Mouse (Mus musculus) midbrain, embryonic 15.5 days (tissue): ENCODE results near the gene Gtf2e1. TPM values are rescaled to one million over a fixed set of nuclear protein-coding genes. Genes with fewer than 3 reads are reported as not detected.

ENCODE experiments used
- ATAC-seq: fragments of 200-750 bp; cut with Nextera tagmentation; replicated peaks from 2 replicates; pipeline ENCODE4 v1.8.0; 2017; ENCODE audit warnings: moderate TSS enrichment
- H3K27ac ChIP-seq: fragments of 300-500 bp; sonication (generic); 2 replicates; pipeline ENCODE4 v1.5.1; 2015; ENCODE audit warnings: mild to moderate bottlenecking, inconsistent platforms
- H3K27me3 ChIP-seq: fragments of 300-500 bp; sonication (generic); replicated peaks from 2 replicates; pipeline ENCODE4 v1.6.1; 2015; ENCODE audit warnings: inconsistent platforms
- H3K36me3 ChIP-seq: fragments of 300-500 bp; sonication (generic); replicated peaks from 2 replicates; pipeline ENCODE4 v1.6.1; 2015; ENCODE audit warnings: inconsistent platforms
- H3K4me1 ChIP-seq: fragments of 300-500 bp; sonication (generic); 2 replicates; pipeline ENCODE4 v1.6.1; 2015; ENCODE audit warnings: inconsistent platforms
- H3K4me2 ChIP-seq: fragments of 300-500 bp; sonication (generic); 2 replicates; pipeline ENCODE4 v1.6.1; 2015; ENCODE audit warnings: inconsistent platforms, mild to moderate bottlenecking, moderate library complexity
- H3K4me3 ChIP-seq: fragments of 300-500 bp; sonication (generic); 2 replicates; pipeline ENCODE4 v1.5.1; 2015; ENCODE audit warnings: mild to moderate bottlenecking, inconsistent platforms
- H3K9ac ChIP-seq: fragments of 300-500 bp; sonication (generic); 2 replicates; pipeline ENCODE4 v1.6.1; 2015; ENCODE audit warnings: mild to moderate bottlenecking, inconsistent platforms
- H3K9me3 ChIP-seq: fragments of 300-500 bp; sonication (generic); 2 replicates; pipeline ENCODE4 v1.6.1; 2016; ENCODE audit warnings: inconsistent platforms
- WGBS: fragments of 180-500 bp; shearing (Covaris S2); methylation state at CpG from one replicate; pipeline ENCODE4 v1.1.7; 2015; ENCODE audit warnings: mixed read lengths; 5-methylcytosine and 5-hydroxymethylcytosine counted together
- polyA plus RNA-seq: library from polyadenylated mRNA; unstranded; fragments of >200 nt; fragmentation: Nextera tagmentation; extraction: Ambion mirVana; gene quantifications from 2 replicates; pipeline ENCODE4 v1.2.1, GENCODE M21; 2015

Gene Gtf2e1
- polyA plus RNA-seq, 1 experiment from 2014 or later: 32.4 TPM

DNA sequence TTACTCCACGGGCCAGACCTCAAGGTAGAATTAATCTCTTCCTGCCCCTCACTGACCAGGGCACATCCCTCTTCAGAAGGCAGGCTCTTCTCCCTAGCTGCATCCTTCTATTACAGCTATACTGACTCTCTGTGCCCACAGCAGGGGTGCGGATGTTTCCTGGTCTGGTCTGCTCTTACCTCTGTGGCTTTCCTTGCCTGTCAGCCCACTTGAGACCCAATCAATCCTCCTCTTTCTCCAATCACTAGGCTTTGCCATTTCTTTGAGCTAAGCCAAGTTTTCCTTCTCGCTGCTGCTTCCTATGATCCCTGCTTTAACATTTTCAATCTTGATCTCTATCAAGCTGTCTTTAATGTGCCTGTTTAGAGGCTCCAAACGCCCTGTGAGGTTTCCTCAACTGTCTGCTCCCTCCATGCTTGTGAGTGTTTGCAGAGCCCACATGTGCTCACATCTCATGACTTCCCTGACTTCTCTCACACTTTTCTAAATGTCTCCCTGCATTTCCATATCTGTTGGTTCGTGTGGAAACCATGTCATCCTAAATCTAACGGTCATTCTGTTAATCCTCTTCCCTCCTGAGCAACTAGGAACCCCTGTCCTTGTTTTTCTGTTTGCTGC, 23.1 kb downstream of the Gtf2e1 start:
- Histone ChIP-seq H3K9me3 (no peaks in the 10 kb centered on the region), H3K4me3 (no peak overlapping the region), H3K36me3 (peaks cover 4% of the 10 kb centered on the region; the same call in 1 of the 2 replicates), H3K27me3 (no peaks in the 10 kb centered on the region), H3K27ac (no peak overlapping the region), H3K4me1 (no peaks in the 10 kb centered on the region), H3K9ac (no peak overlapping the region), H3K4me2 (no peak overlapping the region)
- 88% methylated on average over 6 of the region's 6 CpGs for WGBS
- ATAC-seq: no peak

DNA sequence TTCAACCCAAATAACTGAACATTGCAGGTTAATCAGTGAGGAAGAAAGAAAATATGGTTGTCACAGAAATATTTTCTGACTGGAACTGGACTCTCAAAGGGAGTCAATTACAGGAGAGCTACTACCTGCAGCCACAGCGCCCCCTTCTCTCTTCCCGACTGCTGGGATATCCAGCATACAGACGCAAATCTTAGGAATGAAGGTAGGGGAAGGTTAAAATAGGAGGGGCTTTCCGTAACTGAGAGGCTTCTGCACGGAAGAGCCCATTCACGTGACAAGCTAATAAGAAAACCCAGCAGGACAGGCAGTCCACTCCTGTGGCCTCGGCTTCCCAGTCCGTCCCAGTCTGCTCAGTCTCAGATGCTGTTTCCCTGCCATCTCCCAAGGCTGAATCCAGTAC, 24.9 kb downstream of the Gtf2e1 start:
- no peaks in the 10 kb centered on the region for H3K27me3 ChIP-seq
- H3K9me3 ChIP-seq: no peaks in the 10 kb centered on the region
- no peak overlapping the region for H3K9ac ChIP-seq
- no peak overlapping the region for H3K4me2 ChIP-seq
- WGBS: 78% methylated on average over 8 of the region's 8 CpGs
- ATAC-seq: no peak
- H3K4me3 ChIP-seq: no peak overlapping the region
- no peaks in the 10 kb centered on the region for H3K4me1 ChIP-seq
- peaks cover 10% of the 10 kb centered on the region; the same call in 1 of the 2 replicates for H3K36me3 ChIP-seq
- no peak overlapping the region for H3K27ac ChIP-seq

DNA sequence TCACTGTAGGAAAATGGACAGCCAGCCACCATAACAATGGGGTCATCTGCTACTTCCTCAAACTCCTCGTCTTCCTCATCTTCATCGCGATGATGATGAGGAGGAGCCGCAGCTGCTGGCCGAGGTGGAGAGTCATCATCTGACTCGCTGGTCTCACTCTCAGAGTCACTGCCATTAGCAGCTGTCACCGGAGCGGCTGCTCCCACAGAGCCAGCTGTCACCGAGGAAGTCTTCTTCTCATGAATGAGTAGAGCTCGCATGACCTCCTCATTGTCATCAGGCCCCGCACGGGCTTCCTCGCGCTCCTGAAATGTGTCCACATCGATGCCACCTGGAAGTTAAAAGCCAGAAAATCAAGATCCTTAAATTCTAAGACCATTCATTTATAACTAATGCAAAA, 28.1 kb downstream of the Gtf2e1 start:
- no peak for ATAC-seq
- H3K9me3 ChIP-seq: no peaks in the 10 kb centered on the region
- 96% methylated on average over 15 of the region's 15 CpGs for WGBS
- H3K27ac ChIP-seq: no peak overlapping the region
- no peak overlapping the region for H3K4me2 ChIP-seq
- H3K4me1 ChIP-seq: peaks cover 7% of the 10 kb centered on the region; the same call in 1 of the 2 replicates
- no peaks in the 10 kb centered on the region for H3K27me3 ChIP-seq
- H3K4me3 ChIP-seq: no peak overlapping the region
- H3K36me3 ChIP-seq: peaks cover 10% of the 10 kb centered on the region; the same call in 1 of the 2 replicates
- no peak overlapping the region for H3K9ac ChIP-seq

DNA sequence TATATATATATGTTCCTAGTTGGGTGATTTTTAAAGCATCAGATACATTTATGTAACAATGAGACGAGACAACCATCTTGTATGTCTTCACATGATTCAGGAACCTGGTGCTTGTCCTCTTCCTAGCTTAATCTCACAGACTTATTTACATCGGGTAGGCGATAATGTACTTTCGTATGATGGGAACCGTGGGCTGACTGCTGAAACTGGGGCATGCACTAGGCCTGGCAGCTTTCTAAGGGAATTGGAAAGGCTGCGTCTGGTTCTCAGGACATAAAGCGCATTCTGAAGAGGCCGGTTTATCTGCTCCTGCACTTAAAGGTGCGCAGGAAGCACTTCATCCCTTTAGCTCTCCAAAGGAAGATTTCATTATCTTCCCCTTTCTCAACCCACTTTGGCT, 32.8 kb downstream of the Gtf2e1 start:
- no peak for ATAC-seq
- peaks cover 10% of the 10 kb centered on the region; the same call in 1 of the 2 replicates for H3K36me3 ChIP-seq
- H3K27me3 ChIP-seq: no peaks in the 10 kb centered on the region
- H3K4me2 ChIP-seq: no peak overlapping the region
- 0 out of 2 replicates have a peak overlapping the region, but pooled peaks have one; percentile 8 for H3K27ac ChIP-seq
- H3K4me1 ChIP-seq: peaks cover 7% of the 10 kb centered on the region; the same call in 1 of the 2 replicates
- H3K4me3 ChIP-seq: no peak overlapping the region
- H3K9me3 ChIP-seq: no peaks in the 10 kb centered on the region
- no peak overlapping the region for H3K9ac ChIP-seq
- WGBS: 76% methylated on average over 9 of the region's 9 CpGs

DNA sequence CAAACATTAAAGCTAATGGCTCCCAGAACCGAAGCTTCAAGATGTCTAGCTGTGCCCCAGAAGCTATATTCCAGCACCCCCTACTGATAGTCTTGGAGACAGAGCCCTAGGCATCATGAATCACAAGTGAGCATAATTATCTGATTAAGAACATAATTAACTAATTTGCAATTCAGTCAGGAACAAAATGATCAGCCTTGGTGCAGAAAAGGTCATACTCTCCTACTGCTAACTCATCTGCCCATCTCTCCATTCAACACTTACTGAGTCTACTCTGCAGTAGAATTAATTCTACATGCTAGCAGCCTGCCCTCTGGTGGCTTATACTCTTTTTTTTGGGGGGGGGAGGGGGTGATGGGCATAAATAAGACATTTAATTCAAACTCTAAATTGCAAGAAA, 35.1 kb downstream of the Gtf2e1 start:
- H3K4me1 ChIP-seq: peaks cover 7% of the 10 kb centered on the region; the same call in 1 of the 2 replicates
- ATAC-seq: no peak
- no peaks in the 10 kb centered on the region for H3K36me3 ChIP-seq
- H3K9ac ChIP-seq: no peak overlapping the region
- WGBS: 58% methylated on average over 1 of the region's 1 CpGs
- no peaks in the 10 kb centered on the region for H3K27me3 ChIP-seq
- H3K27ac ChIP-seq: no peak overlapping the region
- H3K9me3 ChIP-seq: no peaks in the 10 kb centered on the region
- no peak overlapping the region for H3K4me2 ChIP-seq
- H3K4me3 ChIP-seq: no peak overlapping the region

DNA sequence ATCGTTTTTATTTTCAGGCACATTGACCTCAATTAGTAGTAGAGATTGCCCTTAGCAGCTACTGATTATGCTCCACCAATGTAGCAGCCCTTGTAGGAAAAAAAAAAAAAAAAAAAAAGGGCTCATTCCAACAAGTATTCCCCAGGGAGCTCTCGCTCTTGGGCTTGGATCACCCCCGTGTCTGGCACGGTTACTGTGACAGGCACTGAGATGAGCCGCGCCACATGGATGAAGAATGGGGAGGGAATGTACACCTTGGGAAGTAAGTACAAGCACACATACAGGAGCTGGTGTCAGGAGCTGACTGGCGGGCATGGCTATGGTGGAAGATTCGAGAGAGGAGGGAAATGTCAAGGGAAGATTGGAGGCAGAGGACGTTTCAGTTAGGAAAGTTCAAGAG, 41.0 kb downstream of the Gtf2e1 start:
- no peaks in the 10 kb centered on the region for H3K9me3 ChIP-seq
- H3K36me3 ChIP-seq: no peaks in the 10 kb centered on the region
- ATAC-seq: no peak
- WGBS: 84% methylated on average over 9 of the region's 9 CpGs
- no peaks in the 10 kb centered on the region for H3K27me3 ChIP-seq
- no peak overlapping the region for H3K4me3 ChIP-seq
- H3K4me2 ChIP-seq: no peak overlapping the region
- no peak overlapping the region for H3K9ac ChIP-seq
- H3K27ac ChIP-seq: no peak overlapping the region
- H3K4me1 ChIP-seq: no peaks in the 10 kb centered on the region

DNA sequence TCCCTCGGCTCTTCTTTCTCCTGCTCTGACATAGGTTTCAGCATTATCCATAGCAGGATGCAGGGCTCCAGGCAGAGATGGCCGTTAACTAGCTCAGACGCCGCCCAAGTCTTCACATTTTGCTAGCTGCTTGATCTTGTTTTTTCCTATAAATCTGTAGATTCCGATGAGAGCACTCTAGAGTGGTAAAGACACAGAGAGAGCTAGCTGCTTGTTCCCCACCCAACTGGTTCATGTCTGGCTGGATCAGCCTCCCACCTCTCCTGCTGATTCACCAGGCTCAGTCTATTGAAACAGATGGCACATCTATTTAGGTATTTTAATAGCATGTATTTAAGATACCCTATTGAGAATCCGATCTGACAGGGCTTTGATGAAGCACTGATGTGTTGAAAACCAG, 44.6 kb downstream of the Gtf2e1 start:
- WGBS: 80% methylated on average over 6 of the region's 6 CpGs
- Histone ChIP-seq H3K27ac (no peak overlapping the region), H3K27me3 (no peaks in the 10 kb centered on the region; the same call in 1 of the 2 replicates), H3K36me3 (no peaks in the 10 kb centered on the region), H3K4me2 (no peak overlapping the region), H3K4me3 (no peak overlapping the region), H3K9ac (no peak overlapping the region), H3K4me1 (no peaks in the 10 kb centered on the region), H3K9me3 (no peaks in the 10 kb centered on the region)
- no peak for ATAC-seq

DNA sequence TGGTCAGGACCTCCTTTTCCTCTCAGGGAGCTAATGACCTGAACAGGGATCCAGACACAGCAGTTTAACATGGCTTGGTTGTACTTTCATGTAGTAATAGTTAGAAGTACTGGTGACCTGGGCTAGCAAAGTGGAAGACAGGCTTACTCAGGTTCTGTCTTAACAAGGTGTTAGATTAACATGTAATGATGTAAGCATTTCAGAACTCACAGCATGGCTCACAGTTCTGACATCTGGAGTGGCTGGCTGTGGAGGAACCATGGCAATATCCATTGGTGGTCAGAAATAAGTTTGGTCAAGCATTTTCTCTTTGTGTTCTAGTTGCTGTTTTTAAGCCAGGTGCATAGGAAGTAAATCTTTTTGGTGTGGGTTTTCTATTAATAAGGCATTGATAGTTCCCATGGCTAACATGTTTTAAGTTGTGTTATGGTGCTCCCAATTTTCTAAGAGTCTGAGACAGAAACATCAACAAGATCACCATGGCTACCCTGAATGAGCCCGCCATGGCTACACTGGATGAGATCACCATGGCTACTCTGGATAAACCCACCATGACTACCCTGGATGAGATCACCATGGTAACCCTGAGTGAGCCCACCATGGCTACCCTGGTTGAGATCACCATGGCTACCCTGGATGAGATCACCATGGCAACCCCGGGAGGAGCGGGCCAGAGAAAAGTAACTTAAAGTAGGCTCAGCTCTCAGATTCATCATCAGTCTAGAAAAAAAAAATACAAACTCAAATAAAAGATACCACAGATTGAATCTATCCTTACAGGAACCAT, 52.6 kb downstream of the Gtf2e1 start:
- peak; percentile 94 for ATAC-seq
- Histone ChIP-seq H3K27me3 (no peaks in the 10 kb centered on the region; the same call in 1 of the 2 replicates), H3K4me3 (no peak overlapping the region), H3K4me2 (no peak overlapping the region), H3K9me3 (no peaks in the 10 kb centered on the region), H3K9ac (no peak overlapping the region), H3K36me3 (no peaks in the 10 kb centered on the region), H3K4me1 (peaks cover 4% of the 10 kb centered on the region; the same call in 1 of the 2 replicates), H3K27ac (no peak overlapping the region)
- WGBS: 14% methylated on average over 3 of the region's 3 CpGs

DNA sequence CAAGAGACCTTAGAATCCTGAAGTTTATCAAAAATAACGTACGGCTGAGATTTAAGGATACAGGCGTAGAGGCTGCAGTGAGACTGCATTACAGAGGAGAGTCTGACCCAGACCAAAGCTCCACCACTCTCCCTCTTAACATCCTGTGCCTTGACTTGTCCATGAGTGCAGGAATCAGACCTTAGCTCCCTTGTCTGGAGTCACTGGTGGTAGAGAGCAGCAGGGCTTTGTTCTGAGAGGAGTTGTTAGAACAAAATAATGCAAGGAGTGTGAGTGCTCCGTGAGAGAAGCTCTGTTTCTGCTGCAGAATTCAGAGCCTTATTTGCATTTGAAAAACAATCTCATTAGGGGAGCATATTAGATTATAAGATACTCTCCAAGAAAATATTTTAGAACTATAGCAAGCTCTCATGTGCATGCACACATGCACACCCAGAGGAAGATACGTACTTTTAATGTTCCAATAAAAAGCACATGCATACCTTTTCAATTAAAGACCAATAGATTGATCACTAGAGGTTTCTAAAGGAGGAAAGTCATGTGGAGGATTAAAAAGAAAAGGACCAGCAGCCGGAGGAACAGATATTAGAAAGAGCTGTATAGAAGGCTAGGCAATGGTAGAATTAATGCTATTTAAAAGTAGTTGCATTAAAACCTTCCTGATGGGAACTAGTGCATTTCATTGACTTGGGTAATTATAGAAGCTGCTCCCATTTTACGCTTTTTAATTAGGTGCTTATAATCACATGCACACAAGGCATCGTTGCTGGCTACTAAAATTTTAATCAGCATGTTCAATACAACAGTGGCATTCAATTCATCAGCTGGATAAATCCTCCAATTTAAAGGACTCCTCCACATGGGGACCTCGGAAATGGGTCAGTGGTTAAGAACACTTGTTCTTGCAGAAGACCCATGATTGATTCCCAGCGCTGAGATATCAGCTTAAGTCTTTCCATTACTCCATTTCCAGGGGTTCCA, 61.0 kb downstream of the Gtf2e1 start:
- no peaks in the 10 kb centered on the region for H3K36me3 ChIP-seq
- no peaks in the 10 kb centered on the region for H3K9me3 ChIP-seq
- H3K27me3 ChIP-seq: no peaks in the 10 kb centered on the region
- ATAC-seq: no peak
- H3K27ac ChIP-seq: 0 out of 2 replicates have a peak overlapping the region, but pooled peaks have one; percentile 42
- H3K4me3 ChIP-seq: no peak overlapping the region
- no peak overlapping the region for H3K9ac ChIP-seq
- no peak overlapping the region for H3K4me2 ChIP-seq
- WGBS: 46% methylated on average over 10 of the region's 10 CpGs
- H3K4me1 ChIP-seq: no peaks in the 10 kb centered on the region

DNA sequence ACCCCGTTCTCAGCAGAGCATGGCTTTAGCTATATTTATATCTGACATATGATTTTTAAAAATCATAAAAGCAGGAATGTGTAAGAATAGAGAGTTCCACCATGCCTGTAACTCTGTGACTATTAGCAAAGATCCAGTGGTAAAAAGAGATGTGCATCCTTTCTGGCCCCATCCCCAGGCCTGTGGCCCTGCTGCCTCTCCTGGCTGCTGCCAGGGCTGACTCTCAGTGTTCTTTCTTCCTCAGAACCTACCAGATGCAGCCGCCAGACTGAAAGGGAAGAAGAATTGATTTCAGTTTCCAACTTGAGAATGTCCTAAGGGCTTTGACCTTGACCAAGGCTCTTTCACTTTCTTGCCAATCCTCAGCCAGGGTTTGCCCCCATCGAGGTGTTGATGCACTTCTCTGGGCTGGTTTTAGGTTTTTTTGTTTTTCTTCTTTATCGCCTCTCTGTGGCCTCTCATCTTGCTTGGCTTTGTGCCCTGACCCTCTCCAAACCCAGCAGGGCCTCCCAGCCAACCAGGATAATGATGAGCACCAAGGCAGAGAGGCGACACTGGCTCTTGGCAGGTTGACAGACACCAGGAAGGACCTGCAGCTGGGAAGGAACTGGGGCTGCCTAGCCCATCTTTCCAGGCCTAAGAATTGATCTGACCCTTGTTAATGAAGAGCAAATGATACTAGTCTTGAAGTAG, 66.8 kb downstream of the Gtf2e1 start:
- H3K4me3 ChIP-seq: no peak overlapping the region
- H3K4me1 ChIP-seq: no peaks in the 10 kb centered on the region
- no peak overlapping the region for H3K4me2 ChIP-seq
- WGBS: 54% methylated on average over 5 of the region's 5 CpGs
- no peaks in the 10 kb centered on the region for H3K27me3 ChIP-seq
- H3K9ac ChIP-seq: no peak overlapping the region
- H3K36me3 ChIP-seq: no peaks in the 10 kb centered on the region
- H3K27ac ChIP-seq: no peak overlapping the region
- no peaks in the 10 kb centered on the region for H3K9me3 ChIP-seq
- ATAC-seq: no peak

DNA sequence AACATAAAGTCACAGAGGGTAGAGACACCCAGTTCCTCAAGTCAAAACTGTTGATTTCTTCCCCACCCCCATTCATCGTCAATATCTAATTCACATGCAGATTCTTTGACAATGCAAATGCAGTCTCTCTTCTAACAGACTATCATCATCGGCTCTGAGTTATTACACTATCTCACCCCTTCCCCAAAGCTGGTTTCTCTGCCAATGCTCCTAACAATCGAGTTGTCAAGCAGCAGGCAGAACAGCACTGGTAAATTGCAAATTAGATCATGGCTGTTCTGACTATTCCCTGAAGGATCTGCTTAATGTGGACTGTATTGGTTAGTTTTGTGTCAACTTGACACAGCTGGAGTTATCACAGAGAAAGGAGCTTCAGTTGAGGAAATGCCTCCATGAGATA, 70.0 kb downstream of the Gtf2e1 start:
- Histone ChIP-seq H3K27me3 (no peaks in the 10 kb centered on the region), H3K9me3 (no peaks in the 10 kb centered on the region), H3K36me3 (no peaks in the 10 kb centered on the region), H3K4me3 (no peak overlapping the region), H3K4me1 (no peaks in the 10 kb centered on the region), H3K9ac (no peak overlapping the region), H3K27ac (no peak overlapping the region), H3K4me2 (no peak overlapping the region)
- ATAC-seq: no peak
- 51% methylated on average over 3 of the region's 3 CpGs for WGBS
